Mouse (Mus musculus): ENCODE results near the gene Gm11634. TPM values are rescaled to one million over a fixed set of nuclear protein-coding genes. Genes with fewer than 3 reads are reported as not detected.
"Not testable (repeated sequence)": the region's sequence is repeated elsewhere in the genome, so short reads cannot be mapped to it uniquely, and the experiment has no call there.

Gm11634 gene
- total and polyA plus RNA-seq, 3 experiments: not detected

DNA sequence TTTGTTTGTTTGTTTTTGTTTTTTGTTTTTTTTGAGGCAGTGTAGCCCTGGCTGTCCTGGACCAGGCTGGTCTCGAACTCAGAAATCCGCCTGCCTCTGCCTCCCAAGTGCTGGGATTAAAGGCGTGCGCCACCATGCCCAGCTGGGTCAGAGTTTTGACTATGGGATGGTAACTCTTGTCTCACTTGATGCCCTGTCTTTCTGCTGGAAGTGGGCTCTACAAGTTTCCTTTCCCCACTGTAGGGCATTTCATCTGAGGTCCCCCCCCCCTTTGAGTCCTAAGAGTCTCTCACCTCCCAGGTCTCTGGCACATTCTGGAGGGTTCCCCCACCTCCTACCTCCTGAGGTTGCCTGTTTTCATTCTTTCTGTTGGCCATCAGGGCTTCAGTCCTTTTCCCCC, 8.1 kb upstream of the Gm11634 start:
- H3K4me3 ChIP-seq (replicated peaks in 1 of 3; ENCODE audit: low read depth in 2 of 3, low read length in 2 of 3, poor library complexity in 1 of 3); H3K27ac ChIP-seq (ENCODE audit: insufficient read depth, low read depth); H3K9ac ChIP-seq (ENCODE audit: insufficient read depth, low read depth); in situ Hi-C loops (cut with MboI; ENCODE audit: low pct_ligation_motif_present, low pct_unique_long_range_greater_than_20kb, low sequenced_read_pairs); dilution Hi-C loops (cut with MboI; ENCODE audit: extremely low pct_ligation_motif_present, extremely low pct_unique_long_range_greater_than_20kb, low sequenced_read_pairs); H3K4me1 ChIP-seq (ENCODE audit: control insufficient read depth in 1 of 2, insufficient read depth in 2 of 2); H3K4me2 ChIP-seq (ENCODE audit: insufficient read depth, low read depth, poor library complexity, severe bottlenecking); H3K9me3 ChIP-seq (replicated peaks; ENCODE audit: low read length); H3K79me2 ChIP-seq (replicated peaks; ENCODE audit: control insufficient read depth, extremely low read depth, insufficient read depth, poor library complexity, severe bottlenecking); DNase-seq (ENCODE audit: extremely low read depth); H3K36me3 ChIP-seq (replicated peaks in 1 of 2; ENCODE audit: control insufficient read depth in 1 of 2, insufficient read depth in 1 of 2, low read length in 1 of 2): not testable (repeated sequence)
- peaks cover 50% of the 10 kb centered on the region for H3K27me3 ChIP-seq (replicated peaks)
- peak; percentile 83 for TF ChIP-seq TBP (conservative IDR thresholded peaks at IDR 0.05; ENCODE audit: low read depth, low read length)

DNA sequence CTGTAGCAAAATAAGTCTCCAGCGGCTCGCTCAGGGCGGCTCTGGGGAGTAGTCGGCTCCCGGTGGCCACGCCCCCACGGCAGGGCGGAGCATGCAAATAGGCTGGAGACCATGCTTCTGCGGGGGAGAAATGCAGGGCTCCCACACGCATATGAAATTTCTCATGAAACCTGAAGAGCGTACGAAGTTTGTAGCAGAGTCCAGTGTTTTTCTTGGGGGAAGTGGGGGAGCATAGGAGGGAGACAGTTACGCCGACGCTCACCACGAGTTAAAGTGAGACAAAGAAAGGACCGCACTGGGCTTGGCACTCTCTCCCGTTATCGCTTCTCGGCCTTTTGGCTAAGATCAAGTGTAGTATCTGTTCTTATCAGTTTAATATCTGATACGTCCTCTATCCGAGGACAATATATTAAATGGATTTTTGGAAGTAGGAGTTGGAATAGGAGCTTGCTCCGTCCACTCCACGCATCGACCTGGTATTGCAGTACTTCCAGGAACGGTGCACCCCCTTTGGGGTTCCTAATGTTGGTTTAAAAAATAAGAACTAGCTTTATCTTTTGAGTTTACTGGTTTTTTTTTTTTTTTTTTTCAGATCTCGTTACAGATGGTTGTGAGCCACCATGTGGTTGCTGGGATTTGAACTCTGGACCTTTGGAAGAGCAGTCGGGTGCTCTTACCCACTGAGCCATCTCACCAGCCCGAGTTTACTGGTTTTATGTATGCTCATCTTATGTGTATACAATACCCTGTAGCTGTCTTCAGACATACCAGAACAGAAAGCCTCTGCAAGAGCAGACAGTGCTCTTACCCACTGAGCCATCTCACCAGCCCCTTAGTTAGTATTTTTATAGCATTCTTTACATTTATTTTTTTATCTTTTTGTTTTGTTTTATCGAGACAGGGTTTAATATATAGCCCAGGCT, 5.7 kb upstream of the Gm11634 start:
- Histone ChIP-seq H3K27ac (ENCODE audit: insufficient read depth, low read depth) (peak overlapping the region; percentile 51), H3K4me2 (ENCODE audit: insufficient read depth, low read depth, poor library complexity, severe bottlenecking) (peak overlapping the region; percentile 45), H3K27me3 (replicated peaks) (peaks cover 55% of the 10 kb centered on the region)
- H3K36me3 ChIP-seq (replicated peaks in 1 of 2; ENCODE audit: control insufficient read depth in 1 of 2, insufficient read depth in 1 of 2, low read length in 1 of 2); dilution Hi-C loops (cut with MboI; ENCODE audit: extremely low pct_ligation_motif_present, extremely low pct_unique_long_range_greater_than_20kb, low sequenced_read_pairs); in situ Hi-C loops (cut with MboI; ENCODE audit: low pct_ligation_motif_present, low pct_unique_long_range_greater_than_20kb, low sequenced_read_pairs); H3K79me2 ChIP-seq (replicated peaks; ENCODE audit: control insufficient read depth, extremely low read depth, insufficient read depth, poor library complexity, severe bottlenecking); H3K9me3 ChIP-seq (replicated peaks; ENCODE audit: low read length); H3K4me3 ChIP-seq (replicated peaks in 1 of 3; ENCODE audit: low read depth in 2 of 3, low read length in 2 of 3, poor library complexity in 1 of 3); H3K4me1 ChIP-seq (ENCODE audit: control insufficient read depth in 1 of 2, insufficient read depth in 2 of 2); H3K9ac ChIP-seq (ENCODE audit: insufficient read depth, low read depth): not testable (repeated sequence)
- TF ChIP-seq BHLHE40 (IDR thresholded peaks at IDR 0.05; ENCODE audit: low read depth, low read length) (peak; percentile 39; the same call in 1 of the 2 replicates), ZNF384 (IDR thresholded peaks at IDR 0.05; ENCODE audit: low read depth, low read length) (peak; percentile 89), RCOR1 (conservative IDR thresholded peaks at IDR 0.05; ENCODE audit: low read depth, low read length) (peak; percentile 96), POLR2A (IDR thresholded peaks at IDR 0.05; ENCODE audit: low read depth, low read length) (peak; percentile 100), E2F4 (IDR thresholded peaks at IDR 0.05; ENCODE audit: insufficient replicate concordance, low read depth, low read length) (peak; percentile 81), CHD2 (IDR thresholded peaks at IDR 0.05; ENCODE audit: low read length) (0 out of 2 replicates have a peak, but pooled peaks have one; percentile 63), USF2 (conservative IDR thresholded peaks at IDR 0.05; ENCODE audit: low read depth, low read length) (peak; percentile 31; the same call in 1 of the 2 replicates), MEF2A (IDR thresholded peaks at IDR 0.05; ENCODE audit: borderline replicate concordance, low read depth, low read length) (peak; percentile 71), ELF1 (IDR thresholded peaks at IDR 0.05; ENCODE audit: low read depth, low read length) (peak; percentile 83), ZMIZ1 (IDR thresholded peaks at IDR 0.05; ENCODE audit: low read depth, low read length) (peak; percentile 100), ETS1 (conservative IDR thresholded peaks at IDR 0.05; ENCODE audit: low read depth, low read length) (peak; percentile 97), TCF12 (IDR thresholded peaks at IDR 0.05; ENCODE audit: low read depth, low read length) (peak; percentile 90), TBP (conservative IDR thresholded peaks at IDR 0.05; ENCODE audit: low read depth, low read length) (peak; percentile 99), NRF1 (IDR thresholded peaks at IDR 0.05; ENCODE audit: low read depth, low read length) (peak; percentile 47), MYC (IDR thresholded peaks at IDR 0.05; ENCODE audit: low read depth, low read length) (peak; percentile 77), IRF4 (IDR thresholded peaks at IDR 0.05; ENCODE audit: low read depth, low read length) (peak; percentile 76), MAX (IDR thresholded peaks at IDR 0.05; ENCODE audit: low read length) (peak; percentile 89), MAZ (IDR thresholded peaks at IDR 0.05; ENCODE audit: low read depth, low read length) (peak; percentile 83), HCFC1 (IDR thresholded peaks at IDR 0.05; ENCODE audit: low read depth, low read length) (peak; percentile 79), SIN3A (IDR thresholded peaks at IDR 0.05; ENCODE audit: low read length) (peak; percentile 88), MAFK (IDR thresholded peaks at IDR 0.05; ENCODE audit: insufficient replicate concordance, low read length) (peak; percentile 84), MXI1 (IDR thresholded peaks at IDR 0.05; ENCODE audit: low read depth, low read length) (peak; percentile 72), POLR2AphosphoS2 (IDR thresholded peaks at IDR 0.05; ENCODE audit: low read depth, low read length) (peak; percentile 100), NELFE (IDR thresholded peaks at IDR 0.05; ENCODE audit: low read depth, low read length) (peak; percentile 95)
- peak; percentile 95 for DNase-seq (ENCODE audit: extremely low read depth)
